Mouse (Mus musculus) lung, postnatal 10 days (tissue): Measurements from ENCODE around the gene Gapvd1.
"Not testable (repeated sequence)": the region's sequence is repeated elsewhere in the genome, so short reads cannot be mapped to it uniquely, and the experiment has no call there.

ENCODE experiments used
- DNase-seq: peaks from one replicate; pipeline ENCODE4 v3.0.0; 2021

Gene Gapvd1

GRCm38 (mm10) chr2:34754551-34755358 is at the start of gene Gapvd1:
Gene Gapvd1 (minus strand): TSS chr2:34755232.
- peak; percentile 43 for DNase-seq

GRCm38 (mm10) chr2:34804815-34805214 is 49.8 kb upstream of the Gapvd1 start:
- no peak for DNase-seq

- no peak for DNase-seq
These were observed 49.1 kb upstream of the Gapvd1 start for GRCm38 (mm10) chr2:34804172-34804571.

GRCm38 (mm10) chr2:34803746-34804145 is 48.7 kb upstream of the Gapvd1 start:
- no peak for DNase-seq

- DNase-seq = peak; percentile 40
These were observed 47.7 kb upstream of the Gapvd1 start for GRCm38 (mm10) chr2:34802565-34803245.

- DNase-seq = peak; percentile 99
These were observed 46.8 kb upstream of the Gapvd1 start for GRCm38 (mm10) chr2:34801516-34802482.

- DNase-seq = no peak
These were observed 45.3 kb upstream of the Gapvd1 start for GRCm38 (mm10) chr2:34800371-34800770.

- DNase-seq = peak; percentile 91
These were observed 44.6 kb upstream of the Gapvd1 start, which contains the start of gene Rabepk for GRCm38 (mm10) chr2:34799357-34800256. Gene Rabepk (minus strand): TSS chr2:34799912.

GRCm38 (mm10) chr2:34795426-34795825 is 40.4 kb upstream of the Gapvd1 start:
- DNase-seq = no peak

GRCm38 (mm10) chr2:34794511-34794910 is 39.5 kb upstream of the Gapvd1 start:
- no peak for DNase-seq

GRCm38 (mm10) chr2:34792543-34792942 is 37.5 kb upstream of the Gapvd1 start:
- not testable (repeated sequence) for DNase-seq

- no peak for DNase-seq
These were observed 35.2 kb upstream of the Gapvd1 start for GRCm38 (mm10) chr2:34790282-34790681.

GRCm38 (mm10) chr2:34784085-34784484 is 29.1 kb upstream of the Gapvd1 start:
- peak; percentile 70 for DNase-seq

- DNase-seq = no peak
These were observed 28.3 kb upstream of the Gapvd1 start for GRCm38 (mm10) chr2:34783064-34784020.

GRCm38 (mm10) chr2:34777237-34777868 is 22.3 kb upstream of the Gapvd1 start:
- DNase-seq = no peak

- no peak for DNase-seq
These were observed 19.5 kb upstream of the Gapvd1 start for GRCm38 (mm10) chr2:34774493-34774892.

GRCm38 (mm10) chr2:34773673-34774072 is 18.6 kb upstream of the Gapvd1 start:
- DNase-seq = no peak

- DNase-seq = peak; percentile 47
These were observed 17.5 kb upstream of the Gapvd1 start for GRCm38 (mm10) chr2:34772252-34773235.
